Mouse (Mus musculus) ES-E14 (cell line): ENCODE data around the gene Taf11. TPM values are rescaled to one million over a fixed set of nuclear protein-coding genes. Genes with fewer than 3 reads are reported as not detected.

Source experiments
- DNase-seq: peaks from one replicate; pipeline ENCODE4 v3.0.0-alpha.2; 2013; ENCODE audit warnings: low read depth, low spot score
- H3K27ac ChIP-seq: 2 replicates; pipeline ENCODE4 v1.5.1; 2012; ENCODE audit warnings: low read depth, mild to moderate bottlenecking, low read length, moderate library complexity, mixed read lengths; ENCODE audit not compliant: poor library complexity, insufficient read depth, severe bottlenecking
- H3K36me3 ChIP-seq: 2 replicates; pipeline ENCODE4 v1.6.1; 2012; ENCODE audit warnings: mild to moderate bottlenecking, low read length, moderate library complexity, mixed read lengths; ENCODE audit not compliant: control insufficient read depth, poor library complexity, insufficient read depth, severe bottlenecking
- H3K4me1 ChIP-seq, 2 experiments: fragments of 150-350 bp in 1 of 2; sonication (generic) in 1 of 2; 2 replicates each; pipeline ENCODE4 v1.6.1; 2012; ENCODE audit warnings: low read length in 2 of 2, mild to moderate bottlenecking in 1 of 2, mixed read lengths in 1 of 2; ENCODE audit not compliant: control insufficient read depth in 2 of 2, insufficient read depth in 2 of 2, poor library complexity in 1 of 2
- H3K4me3 ChIP-seq, 2 experiments: fragments of 150-350 bp in 1 of 2; sonication (generic) in 1 of 2; 2 replicates each; pipeline ENCODE4 v1.5.1; 2012; ENCODE audit warnings: low read length in 2 of 2, low read depth in 1 of 2, mild to moderate bottlenecking in 1 of 2, mixed read lengths in 1 of 2; ENCODE audit not compliant: insufficient read depth in 1 of 2, poor library complexity in 1 of 2, severe bottlenecking in 1 of 2
- H3K9ac ChIP-seq: 2 replicates; pipeline ENCODE4 v1.6.1; 2012; ENCODE audit warnings: low read depth, mild to moderate bottlenecking, low read length, mixed read lengths; ENCODE audit not compliant: poor library complexity, insufficient read depth, severe bottlenecking
- H3K9me3 ChIP-seq: fragments of 150-350 bp; sonication (generic); 2 replicates; pipeline ENCODE4 v1.6.1; 2012; ENCODE audit warnings: low read depth, mild to moderate bottlenecking, low read length; ENCODE audit not compliant: control insufficient read depth, insufficient read depth
- CHD2 ChIP-seq: IDR thresholded peaks from 2 replicates; pipeline ENCODE4 v1.6.1; 2014; ENCODE audit warnings: mild to moderate bottlenecking, low read depth, low read length, inconsistent platforms
- HCFC1 ChIP-seq: IDR thresholded peaks from 2 replicates; pipeline ENCODE4 v1.6.1; 2012; ENCODE audit warnings: low read length, inconsistent platforms, borderline replicate concordance; ENCODE audit not compliant: insufficient read depth
- MAFK ChIP-seq: IDR thresholded peaks from 2 replicates; pipeline ENCODE4 v1.6.1; 2014; ENCODE audit warnings: mild to moderate bottlenecking, low read depth, low read length, inconsistent platforms; ENCODE audit not compliant: insufficient read depth
- ZC3H11A ChIP-seq: IDR thresholded peaks from 2 replicates; pipeline ENCODE4 v1.6.1; 2012; ENCODE audit warnings: low read depth, mild to moderate bottlenecking, inconsistent platforms, low read length, borderline replicate concordance
- ZNF384 ChIP-seq: IDR thresholded peaks from 2 replicates; pipeline ENCODE4 v1.6.1; 2012; ENCODE audit warnings: low read depth, low read length, inconsistent platforms
- in situ Hi-C, 2 experiments: fragments of 600-800 bp; cut with MboI; formaldehyde crosslinking; loops; one replicate each; pipeline ENCODE4 v1.15.1; 2025; ENCODE audit warnings: low sequenced_read_pairs in 2 of 2, inconsistent platforms in 1 of 2; ENCODE audit not compliant: unreplicated experiment in 2 of 2
- total RNA-seq: library from RNA; depleted of rRNA; stranded (reverse); fragments of 300-350 nt; gene quantifications from 2 replicates; pipeline ENCODE4 v1.2.3, GENCODE M21; 2012

The Taf11 gene
- total RNA-seq, 1 experiment: 35.8 TPM

- Histone ChIP-seq H3K27ac (no peak overlapping the region), H3K9me3 (no peaks in the 10 kb centered on the region)
- TF ChIP-seq HCFC1 (no peak), MAFK (no peak), ZC3H11A (no peak), ZNF384 (no peak), CHD2 (no peak)
Measured at GRCm38 (mm10) chr17:27947155-27947554, 37.5 kb upstream of the Taf11 start.

DNA sequence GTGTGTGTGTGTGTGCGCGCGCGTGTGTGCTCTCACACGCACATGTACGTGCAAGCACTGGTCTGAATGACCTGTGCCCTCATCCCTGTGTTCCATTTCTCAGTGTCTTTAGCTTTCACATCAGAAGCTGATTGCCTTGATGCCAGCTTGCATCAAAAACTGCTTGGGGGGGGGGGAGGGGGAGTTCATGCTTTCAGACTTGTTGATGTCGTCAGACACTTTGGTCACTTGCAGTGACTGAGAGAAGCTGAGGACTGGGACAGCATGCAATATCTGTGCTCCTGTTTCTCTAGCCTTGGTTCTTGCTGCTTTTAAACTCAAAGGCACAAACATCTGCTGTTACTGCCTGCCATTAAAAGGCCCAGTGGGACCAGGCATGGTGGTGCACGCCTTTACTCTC is 36.7 kb upstream of the Taf11 start:
- H3K27ac ChIP-seq: no peak overlapping the region
- no peaks in the 10 kb centered on the region for H3K36me3 ChIP-seq
- H3K4me1 ChIP-seq: peaks cover 0 to 10% of the 10 kb centered on the region in 2 experiments; a peak in 2 of 4 replicates
- in situ Hi-C loops: no loop called here
- no peak overlapping the region for H3K4me3 ChIP-seq
- no peak for DNase-seq
- TF ChIP-seq MAFK: no peak
- no peak for TF ChIP-seq CHD2
- TF ChIP-seq ZC3H11A: no peak
- no peak for TF ChIP-seq HCFC1
- no peak for TF ChIP-seq ZNF384
- H3K9ac ChIP-seq: no peak overlapping the region
- H3K9me3 ChIP-seq: no peaks in the 10 kb centered on the region

More at GRCm38 (mm10) chr17:27947155-27947554, 37.5 kb upstream of the Taf11 start:
- Histone ChIP-seq H3K4me1 (peaks cover 0 to 3% of the 10 kb centered on the region in 2 experiments; a peak in 1 of 4 replicates), H3K4me3 (no peak overlapping the region), H3K9ac (no peak overlapping the region), H3K36me3 (no peaks in the 10 kb centered on the region)
- DNase-seq: no peak
- in situ Hi-C loops: no loop called here

- TF ChIP-seq MAFK: no peak
- TF ChIP-seq ZC3H11A: no peak
- TF ChIP-seq HCFC1: no peak
- no peak for TF ChIP-seq CHD2
- TF ChIP-seq ZNF384: no peak
- in situ Hi-C loops: no loop called here
- H3K9me3 ChIP-seq: no peaks in the 10 kb centered on the region
- H3K4me1 ChIP-seq: peaks cover under 1 to 16% of the 10 kb centered on the region in 2 experiments; a peak in 3 of 4 replicates
- no peak overlapping the region for H3K27ac ChIP-seq
- no peak overlapping the region for H3K9ac ChIP-seq
- no peaks in the 10 kb centered on the region for H3K36me3 ChIP-seq
- no peak for DNase-seq
- no peak overlapping the region for H3K4me3 ChIP-seq
Measured at GRCm38 (mm10) chr17:27945546-27946216, 36.0 kb upstream of the Taf11 start.

DNA sequence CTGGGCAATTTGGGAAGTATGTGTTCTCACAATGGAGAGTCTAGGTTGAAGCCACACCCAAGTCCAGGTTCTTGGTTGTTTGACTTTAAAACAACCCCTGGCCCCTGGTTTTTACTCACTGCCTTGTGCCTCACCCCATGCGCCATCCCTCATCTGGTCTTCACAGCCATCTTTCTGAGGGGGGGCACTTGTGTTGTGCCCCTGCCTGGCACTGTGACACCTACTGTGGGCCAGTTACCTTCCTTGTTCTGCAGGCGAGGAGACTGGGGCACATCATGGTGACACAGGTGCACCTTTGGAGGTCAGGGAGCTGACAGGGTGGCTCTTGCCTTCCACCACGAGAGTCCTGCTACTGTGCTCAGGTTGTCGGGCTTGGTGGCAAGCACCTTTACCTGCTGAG is 32.5 kb upstream of the Taf11 start:
- H3K9me3 ChIP-seq: no peaks in the 10 kb centered on the region
- in situ Hi-C loops: no loop called here
- no peak for TF ChIP-seq ZC3H11A
- TF ChIP-seq ZNF384: no peak
- TF ChIP-seq HCFC1: no peak
- TF ChIP-seq MAFK: no peak
- no peak for TF ChIP-seq CHD2
- no peak overlapping the region; the same call in 1 of the 2 replicates for H3K9ac ChIP-seq
- no peak overlapping the region for H3K4me3 ChIP-seq
- peaks cover 8 to 35% of the 10 kb centered on the region in 2 experiments for H3K4me1 ChIP-seq
- DNase-seq: no peak
- H3K27ac ChIP-seq: no peak overlapping the region
- H3K36me3 ChIP-seq: no peaks in the 10 kb centered on the region
